Mouse (Mus musculus) gastrocnemius, postnatal 4 days (tissue): ENCODE measurements around the gene Zfp184. TPM values are rescaled to one million over a fixed set of nuclear protein-coding genes. Genes with fewer than 3 reads are reported as not detected.
"Not testable (repeated sequence)": the region's sequence is repeated elsewhere in the genome, so short reads cannot be mapped to it uniquely, and the experiment has no call there.

Experiments
- DNase-seq, 2 experiments: peaks; one replicate each; pipeline ENCODE4 v3.0.0; 2021 to 2022; ENCODE audit warnings: low spot score in 2 of 2, mixed read lengths in 2 of 2
- long read RNA-seq, 2 experiments: library from polyadenylated mRNA; stranded (forward); transcript quantifications; one replicate each; pipeline ENCODE4 v2.0.0; 2021
- total RNA-seq, 2 experiments: library from RNA; stranded (reverse); gene quantifications; 2 replicates each; pipeline ENCODE4 v1.2.3; 2021

Gene Zfp184
- 1 to 10 TPM; 1.4 to 2.6 TPM for total RNA-seq
- long read RNA-seq, experiment 1, partial matches to known transcripts = 0 of 4 reads
- long read RNA-seq, experiment 1, other reads (novel, unspliced or antisense) = 0 of 4 reads
- long read RNA-seq, experiment 2, partial matches to known transcripts = 0 of 1 reads
- long read RNA-seq, experiment 2, other reads (novel, unspliced or antisense) = 0 of 1 reads

GRCm38 (mm10) chr13:21944926-21945740 lies at the start of gene Zfp184:
Zfp184 (plus strand) TSS chr13:21945094.
- peak; percentile 38 to 76 for DNase-seq

- DNase-seq = no peak
These were observed 48.2 kb upstream of the Zfp184 start for GRCm38 (mm10) chr13:21896549-21897244.

- DNase-seq = no peak
These were observed 47.7 kb upstream of the Zfp184 start for GRCm38 (mm10) chr13:21897245-21897634.

GRCm38 (mm10) chr13:21900870-21901565 lies 43.9 kb upstream of the Zfp184 start:
- not testable (repeated sequence) for DNase-seq

GRCm38 (mm10) chr13:21903500-21903899 lies 41.4 kb upstream of the Zfp184 start:
- no peak for DNase-seq

DNA sequence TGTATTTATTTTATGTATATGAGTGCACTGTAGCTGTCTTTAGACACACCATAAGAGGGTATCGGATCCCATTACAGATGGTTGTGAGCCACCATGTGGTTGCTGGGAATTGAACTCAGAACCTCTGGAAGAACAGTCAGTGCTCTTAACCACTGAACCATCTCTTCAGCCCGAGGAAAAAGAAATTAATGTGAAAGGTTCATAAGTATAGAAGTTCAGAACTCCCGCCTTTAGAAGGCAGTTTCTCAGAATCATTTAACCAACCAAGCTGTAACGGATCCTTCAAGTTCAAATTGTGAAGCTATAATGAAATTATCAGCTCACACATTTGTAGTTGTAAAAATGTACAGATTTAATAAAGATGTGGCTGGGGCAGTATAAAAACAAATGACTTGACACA lies 40.8 kb upstream of the Zfp184 start:
- not testable (repeated sequence) for DNase-seq

DNA sequence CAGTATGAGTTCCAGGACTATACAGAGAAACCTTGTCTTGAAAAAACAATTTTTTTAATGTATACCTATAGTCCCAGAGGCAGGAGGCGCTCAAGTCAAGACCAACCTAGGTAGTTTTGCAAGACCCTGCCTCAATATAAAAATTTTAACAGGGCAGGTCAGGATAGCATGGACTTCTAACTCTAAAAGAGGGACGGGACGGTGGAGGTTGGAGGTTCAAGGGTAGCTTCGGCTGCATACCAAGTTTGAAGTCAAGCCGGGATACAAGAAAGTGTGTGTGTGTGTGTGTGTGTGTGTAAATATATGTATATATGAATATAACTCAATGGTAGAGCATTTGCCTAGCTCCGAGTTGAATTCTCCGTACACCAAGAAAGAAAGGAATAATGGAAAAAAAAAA lies 38.6 kb upstream of the Zfp184 start:
- DNase-seq = no peak

DNA sequence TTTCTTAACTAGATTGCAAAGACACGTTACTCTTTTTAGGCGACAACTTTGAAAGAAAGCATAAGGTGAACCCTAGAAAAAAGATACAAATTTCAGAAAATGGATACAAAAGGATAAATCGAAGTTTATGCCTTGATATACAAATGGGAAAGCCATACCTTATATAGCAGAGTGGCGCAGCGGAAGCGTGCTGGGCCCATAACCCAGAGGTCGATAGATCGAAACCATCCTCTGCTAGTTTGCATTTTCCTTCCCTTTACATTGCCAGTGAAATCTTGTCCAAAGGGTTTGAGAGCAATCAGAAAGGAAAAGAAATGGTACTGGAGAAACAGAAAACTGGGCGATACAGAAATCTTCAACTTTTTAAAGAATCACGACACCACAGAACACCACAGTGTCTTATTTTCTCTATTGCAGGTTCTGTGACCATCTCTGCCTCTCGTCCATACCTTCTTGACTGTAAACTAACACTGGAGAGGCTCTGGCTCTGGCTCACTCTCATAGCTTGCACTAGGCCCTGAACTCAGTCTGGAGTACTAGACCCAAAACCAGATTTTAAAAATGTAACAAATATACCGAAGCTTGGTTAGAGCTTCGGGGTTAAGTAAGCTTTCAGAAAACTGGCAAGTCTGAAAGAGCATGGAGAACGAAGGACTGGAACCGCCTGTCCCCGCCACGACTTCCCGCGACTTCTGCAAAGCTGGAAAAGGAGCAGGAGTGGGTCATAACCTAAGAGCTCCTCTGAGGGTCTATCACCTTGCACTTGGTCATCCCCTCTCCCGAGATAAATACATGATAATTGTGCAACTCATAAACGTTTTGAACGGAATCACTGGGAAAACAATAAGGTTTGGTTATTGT lies 37.7 kb upstream of the Zfp184 start:
- no peak for DNase-seq

DNA sequence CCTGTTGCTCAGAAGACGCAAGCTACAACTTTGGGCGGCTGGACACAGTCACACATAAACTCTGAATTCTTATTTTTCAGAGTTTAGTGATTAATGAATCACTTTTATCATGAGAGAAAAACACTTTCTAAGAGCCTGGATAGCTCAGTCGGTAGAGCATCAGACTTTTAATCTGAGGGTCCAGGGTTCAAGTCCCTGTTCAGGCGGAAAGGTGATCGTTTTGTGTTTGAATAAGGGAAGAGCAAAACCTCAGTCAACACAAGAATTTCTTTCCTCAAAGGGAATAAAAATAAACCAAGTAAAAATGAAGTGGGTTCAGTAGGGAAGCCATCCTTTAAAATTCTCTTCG lies 37.1 kb upstream of the Zfp184 start:
- DNase-seq = not testable (repeated sequence)

DNA sequence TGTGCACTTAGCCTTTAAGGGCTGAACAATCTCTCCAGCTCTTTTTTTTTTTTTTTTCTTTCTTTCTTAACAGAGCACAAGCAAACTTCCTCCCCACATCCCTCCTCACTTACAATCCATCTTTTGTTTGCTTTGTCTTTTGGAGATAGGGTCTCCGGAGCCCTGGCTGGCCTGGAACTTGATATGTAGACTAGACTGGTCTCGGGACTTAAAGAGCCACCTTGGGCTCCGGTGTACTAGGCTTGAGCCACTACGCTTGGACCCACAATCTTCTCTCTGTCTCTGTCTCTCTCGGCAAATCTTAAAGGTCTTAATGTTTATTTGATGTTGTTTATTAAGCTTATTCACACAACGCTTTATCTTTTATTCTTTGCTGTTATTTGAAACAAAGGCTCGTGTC lies 34.2 kb upstream of the Zfp184 start:
- DNase-seq = no peak

DNA sequence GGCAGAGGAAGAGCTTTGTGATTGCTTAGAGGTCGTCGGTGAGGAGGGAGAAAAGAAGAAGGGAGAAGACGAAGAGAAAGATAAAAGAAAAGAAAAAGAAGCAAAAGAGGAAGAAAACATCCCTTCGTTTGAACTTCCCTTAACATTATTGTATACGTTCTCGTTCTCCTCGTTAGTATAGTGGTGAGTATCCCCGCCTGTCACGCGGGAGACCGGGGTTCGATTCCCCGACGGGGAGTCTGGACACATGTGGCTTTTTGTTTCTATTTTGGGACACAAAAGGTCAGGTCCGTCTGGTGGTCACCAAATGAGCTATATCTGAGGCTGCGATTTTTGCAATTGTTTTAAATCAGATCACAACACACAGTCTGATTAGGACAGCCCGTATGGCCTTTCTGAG lies 33.7 kb upstream of the Zfp184 start:
- no peak for DNase-seq

GRCm38 (mm10) chr13:21913854-21914253 lies 31.0 kb upstream of the Zfp184 start:
- no peak for DNase-seq

DNA sequence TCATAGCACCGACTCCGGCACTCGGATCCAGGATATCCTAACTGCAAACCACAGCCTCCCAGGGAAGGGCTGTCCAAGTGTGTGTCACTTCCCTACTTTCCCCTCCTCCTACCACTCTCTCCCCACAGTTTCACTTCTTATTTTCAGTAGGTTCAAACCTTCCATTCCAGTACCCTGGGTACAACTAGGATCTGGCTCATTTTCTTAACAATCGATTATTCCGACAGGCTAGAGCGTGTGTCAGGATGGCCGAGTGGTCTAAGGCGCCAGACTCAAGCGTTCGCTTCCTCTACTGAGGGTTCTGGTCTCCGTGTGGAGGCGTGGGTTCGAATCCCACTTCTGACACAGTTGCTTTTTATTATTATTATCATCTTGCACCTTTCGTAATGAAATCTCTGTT lies 30.3 kb upstream of the Zfp184 start:
- DNase-seq = no peak

DNA sequence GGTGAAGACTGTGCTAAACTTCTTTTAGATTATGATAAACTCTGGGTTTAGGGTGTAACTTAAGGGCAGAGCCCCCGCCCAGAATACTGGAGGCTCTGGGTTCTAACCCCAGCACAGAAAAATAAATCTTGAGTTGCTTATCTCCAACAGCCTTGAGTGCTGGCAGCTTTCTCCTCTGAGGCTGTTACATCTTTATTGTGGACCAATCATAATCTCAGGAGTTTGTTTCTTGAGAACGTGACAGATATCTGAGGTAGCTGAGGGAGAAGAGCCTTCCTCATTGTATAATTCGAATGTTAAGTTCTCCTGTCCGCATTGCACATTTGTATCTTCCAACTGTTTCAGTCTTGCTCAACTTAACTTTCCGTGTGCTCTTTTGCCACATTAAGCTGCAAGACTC lies 29.4 kb upstream of the Zfp184 start:
- no peak for DNase-seq

GRCm38 (mm10) chr13:21916056-21916455 lies 28.8 kb upstream of the Zfp184 start:
- no peak for DNase-seq

- no peak for DNase-seq
These were observed 27.9 kb upstream of the Zfp184 start for GRCm38 (mm10) chr13:21917040-21917439.

DNA sequence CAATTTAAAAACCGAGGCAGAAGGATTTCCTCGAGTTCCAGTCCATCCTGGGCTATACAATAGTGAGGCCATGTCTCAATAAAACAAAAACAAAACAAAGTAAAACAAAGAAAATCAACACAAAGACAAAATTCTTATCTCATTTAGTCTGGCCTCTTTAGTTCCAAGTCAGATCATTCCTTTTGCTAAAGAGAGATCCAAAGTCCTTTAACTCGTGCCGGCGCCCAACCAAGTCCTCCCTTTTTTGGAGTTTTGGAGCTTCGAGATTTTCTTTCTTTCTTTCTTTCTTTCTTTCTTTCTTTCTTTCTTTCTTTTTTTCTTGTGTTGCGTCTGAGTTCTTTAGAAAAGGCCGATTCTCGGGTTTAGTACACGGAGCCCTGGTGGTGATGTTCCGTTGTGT lies 27.4 kb upstream of the Zfp184 start:
- no peak for DNase-seq

- DNase-seq = no peak
These were observed 26.9 kb upstream of the Zfp184 start for GRCm38 (mm10) chr13:21917992-21918391.

GRCm38 (mm10) chr13:21918570-21919419 lies 26.1 kb upstream of the Zfp184 start:
- DNase-seq = no peak
